In genomic region chr9:42293051-42293450, GRCm38 (mm10) we compare ENCODE assay signal across 22 mouse cellular contexts. TPM values are rescaled to one million over a fixed set of nuclear protein-coding genes. Genes with fewer than 3 reads are reported as not detected.
A peak's percentile ranks its signal among the peaks of the same experiment; 100 is the strongest.
DNase-seq lines count a peak whose midpoint lies in the region; ATAC-seq and TF ChIP-seq lines count a peak whose summit lies in the region.
"Had no signal": no experiment of that assay in that cellular context is flagged by ENCODE, and none has a peak within 500 bp of the region (broad histone marks: within the 10 kb centered on the region; RNA-seq: fewer than 3 reads in every experiment).

No protein-coding gene starts in this region.

- H3K9me3 ChIP-seq in neural tube, embryonic 13.5 days = no peaks in the 10 kb centered on the region
- H3K9me3 ChIP-seq in hindbrain, embryonic 16.5 days (ENCODE audit: control insufficient read depth, low read length) = no peaks in the 10 kb centered on the region
- H3K9me3 ChIP-seq in neural tube, embryonic 14.5 days (ENCODE audit: control insufficient read depth, low read length) = no peaks in the 10 kb centered on the region
- H3K9me3 ChIP-seq in lung, postnatal 0 days (ENCODE audit: low read length) = no peaks in the 10 kb centered on the region
- H3K9me3 ChIP-seq: forebrain, embryonic 12.5 days; heart, embryonic 12.5 days; kidney, embryonic 15.5 days; midbrain, embryonic 12.5 days; stomach, embryonic 15.5 days had no signal

- H3K4me2 ChIP-seq in neural tube, embryonic 13.5 days = no peak overlapping the region
- H3K4me2 ChIP-seq in hindbrain, embryonic 16.5 days (ENCODE audit: low read length) = no peak overlapping the region
- H3K4me2 ChIP-seq in neural tube, embryonic 14.5 days (ENCODE audit: low read depth, low read length) = no peak overlapping the region
- H3K4me2 ChIP-seq in lung, postnatal 0 days (replicated peaks; ENCODE audit: low read depth, low read length) = no peak overlapping the region
- H3K4me2 ChIP-seq: forebrain, embryonic 12.5 days; heart, embryonic 12.5 days; kidney, embryonic 15.5 days; lung, embryonic 14.5 days; midbrain, embryonic 12.5 days; stomach, embryonic 15.5 days had no signal

- no peaks in the 10 kb centered on the region for H3K4me1 ChIP-seq in neural tube, embryonic 13.5 days (replicated peaks)
- H3K4me1 ChIP-seq in hindbrain, embryonic 16.5 days (ENCODE audit: control insufficient read depth, insufficient read depth, low read depth, low read length) = no peaks in the 10 kb centered on the region
- H3K4me1 ChIP-seq in neural tube, embryonic 14.5 days (ENCODE audit: control insufficient read depth, insufficient read depth, low read length) = no peaks in the 10 kb centered on the region
- no peaks in the 10 kb centered on the region for H3K4me1 ChIP-seq in lung, postnatal 0 days (ENCODE audit: insufficient read depth, low read depth, low read length)
- H3K4me1 ChIP-seq: heart, embryonic 12.5 days; kidney, embryonic 15.5 days; stomach, embryonic 15.5 days had no signal

- no peak for TF ChIP-seq EP300 in lung, postnatal 0 days (IDR thresholded peaks at IDR 0.05)

- WGBS in neural tube, embryonic 13.5 days = 47% methylated on average over 7 of the region's 7 CpGs
- WGBS in hindbrain, embryonic 16.5 days = 28% methylated on average over 7 of the region's 7 CpGs
- 39% methylated on average over 7 of the region's 7 CpGs for WGBS in neural tube, embryonic 14.5 days
- 50% methylated on average over 7 of the region's 7 CpGs for WGBS in lung, postnatal 0 days

- no peak overlapping the region for H3K9ac ChIP-seq in neural tube, embryonic 13.5 days
- H3K9ac ChIP-seq in hindbrain, embryonic 16.5 days (ENCODE audit: low read depth, low read length) = no peak overlapping the region
- no peak overlapping the region for H3K9ac ChIP-seq in neural tube, embryonic 14.5 days (replicated peaks; ENCODE audit: low read depth, low read length)
- no peak overlapping the region for H3K9ac ChIP-seq in lung, postnatal 0 days (replicated peaks; ENCODE audit: low read depth)
- H3K9ac ChIP-seq: forebrain, embryonic 12.5 days; heart, embryonic 12.5 days; kidney, embryonic 15.5 days; lung, embryonic 14.5 days; midbrain, embryonic 12.5 days; stomach, embryonic 15.5 days had no signal

- H3K36me3 ChIP-seq in neural tube, embryonic 13.5 days = no peaks in the 10 kb centered on the region
- H3K36me3 ChIP-seq in hindbrain, embryonic 16.5 days (ENCODE audit: control insufficient read depth, insufficient read depth, low read length) = no peaks in the 10 kb centered on the region
- no peaks in the 10 kb centered on the region for H3K36me3 ChIP-seq in neural tube, embryonic 14.5 days (ENCODE audit: control insufficient read depth, insufficient read depth, low read length)
- H3K36me3 ChIP-seq in lung, postnatal 0 days (ENCODE audit: insufficient read depth, low read length) = no peaks in the 10 kb centered on the region
- H3K36me3 ChIP-seq: forebrain, embryonic 12.5 days; heart, embryonic 12.5 days; kidney, embryonic 15.5 days; midbrain, embryonic 12.5 days; stomach, embryonic 15.5 days had no signal

- peak; percentile 9 to 12 for DNase-seq in kidney, postnatal 4 days
- no peak for DNase-seq in kidney, postnatal 25 days
- DNase-seq in neural tube, embryonic 10.5 days (ENCODE audit: extremely low spot score, low spot score) = no peak
- no peak for DNase-seq in lung, postnatal 0 days (ENCODE audit: low spot score)
- no peak for DNase-seq in frontal cortex, postnatal 36 days (ENCODE audit: low spot score in 2 of 2)
- DNase-seq: cerebellum, adult 8-10 months; gastrocnemius, postnatal 36 days; heart, postnatal 14 days; liver; lung, embryonic 14.5 days; right cerebral cortex, postnatal 25 days; thymus, adult 2 months had no signal

- H3K27me3 ChIP-seq in neural tube, embryonic 13.5 days = no peaks in the 10 kb centered on the region
- H3K27me3 ChIP-seq in hindbrain, embryonic 16.5 days (replicated peaks; ENCODE audit: control insufficient read depth, insufficient read depth, low read length) = no peaks in the 10 kb centered on the region
- no peaks in the 10 kb centered on the region for H3K27me3 ChIP-seq in neural tube, embryonic 14.5 days (ENCODE audit: control insufficient read depth, insufficient read depth, low read length)
- no peaks in the 10 kb centered on the region for H3K27me3 ChIP-seq in lung, postnatal 0 days (replicated peaks; ENCODE audit: insufficient read depth, low read length)
- H3K27me3 ChIP-seq: forebrain, embryonic 12.5 days; heart, embryonic 12.5 days; kidney, embryonic 15.5 days; midbrain, embryonic 12.5 days; stomach, embryonic 15.5 days had no signal

- no peak for TF ChIP-seq CTCF in lung, postnatal 0 days (IDR thresholded peaks at IDR 0.05)

- peak; percentile 47; the same call in 1 of the 2 replicates for ATAC-seq in neural tube, embryonic 13.5 days (ENCODE audit: low read depth)
- ATAC-seq in hindbrain, embryonic 16.5 days = peak; percentile 45; the same call in 1 of the 2 replicates
- 0 out of 2 replicates have a peak, but pooled peaks have one; percentile 24 for ATAC-seq in neural tube, embryonic 14.5 days (ENCODE audit: low read depth)
- no peak for ATAC-seq in lung, postnatal 0 days
- ATAC-seq: inflammation-experienced regulatory T-cells, adult 6 months had no signal

- H3K4me3 ChIP-seq in neural tube, embryonic 13.5 days = no peak overlapping the region
- no peak overlapping the region for H3K4me3 ChIP-seq in hindbrain, embryonic 16.5 days (ENCODE audit: low read length)
- H3K4me3 ChIP-seq in neural tube, embryonic 14.5 days (ENCODE audit: low read depth, low read length) = no peak overlapping the region
- no peak overlapping the region for H3K4me3 ChIP-seq in lung, postnatal 0 days (ENCODE audit: low read depth, low read length)
- H3K4me3 ChIP-seq: forebrain, embryonic 12.5 days; heart, embryonic 12.5 days; kidney, embryonic 15.5 days; midbrain, embryonic 12.5 days; stomach, embryonic 15.5 days had no signal

- H3K27ac ChIP-seq in neural tube, embryonic 13.5 days (replicated peaks) = 0 out of 2 replicates have a peak overlapping the region, but pooled peaks have one; percentile 46
- H3K27ac ChIP-seq in hindbrain, embryonic 16.5 days (ENCODE audit: low read depth, low read length) = no peak overlapping the region; the same call in 1 of the 2 replicates
- no peak overlapping the region; the same call in 1 of the 2 replicates for H3K27ac ChIP-seq in neural tube, embryonic 14.5 days (ENCODE audit: low read depth, low read length)
- H3K27ac ChIP-seq in lung, postnatal 0 days (ENCODE audit: low read length) = no peak overlapping the region
- H3K27ac ChIP-seq: forebrain, embryonic 12.5 days; kidney, embryonic 15.5 days; macrophage; midbrain, embryonic 12.5 days; stomach, embryonic 15.5 days had no signal

RNA-seq across cellular contexts. Expression of gene Sc5d, which starts 29.0 kb away (rescaled TPM):
- polyA plus RNA-seq in neural tube, embryonic 13.5 days (2015; fragmentation: Nextera tagmentation; extraction: Ambion mirVana) = 59.0 and 64.9 TPM in 2 replicates
- polyA plus RNA-seq in hindbrain, embryonic 16.5 days (2015; fragmentation: Nextera tagmentation; extraction: Ambion mirVana) = 79.2 and 84.1 TPM in 2 replicates
- 88.1 and 88.9 TPM in 2 replicates for polyA plus RNA-seq in neural tube, embryonic 14.5 days (2014; fragmentation: Nextera tagmentation; extraction: Ambion mirVana)
- 40.8 and 41.0 TPM in 2 replicates for polyA plus RNA-seq in lung, postnatal 0 days (2015; fragmentation: Nextera tagmentation; extraction: Ambion mirVana)

Comparison
In these comparisons a context has a peak if more than half of its experiments do, and no peak if none do; other contexts are left out.
1. DNase-seq: peak in kidney, postnatal 4 days (2 of 2); none in kidney, postnatal 25 days (0 of 2), neural tube, embryonic 10.5 days (single experiment), lung, postnatal 0 days (single experiment) and frontal cortex, postnatal 36 days (0 of 2).